Mouse (Mus musculus) megakaryocyte-erythroid progenitor cell, adult 5-6 weeks (primary cell): ENCODE measurements around the gene Runx2. TPM values are rescaled to one million over a fixed set of nuclear protein-coding genes. Genes with fewer than 3 reads are reported as not detected.

Source experiments
- ATAC-seq: replicated peaks from 2 replicates; pipeline ENCODE4 v1.8.0; 2016; ENCODE audit warnings: mild to moderate bottlenecking, inconsistent platforms; ENCODE audit not compliant: severe bottlenecking, poor library complexity, low FRiP score, low TSS enrichment
- total RNA-seq, 2 experiments: library from RNA; stranded (forward) in 1 of 2; stranded (reverse) in 1 of 2; fragments of 200-1000, 215-1000 nt in 1 of 2; fragments of >200 nt in 1 of 2; fragmentation: Nextera tagmentation in 1 of 2; gene quantifications; 2 replicates each; pipeline ENCODE4 v1.2.3; 2014 to 2017

Runx2 gene
- total RNA-seq, 2 experiments from 2014 or later, result 0.38 to 4.3 TPM

DNA sequence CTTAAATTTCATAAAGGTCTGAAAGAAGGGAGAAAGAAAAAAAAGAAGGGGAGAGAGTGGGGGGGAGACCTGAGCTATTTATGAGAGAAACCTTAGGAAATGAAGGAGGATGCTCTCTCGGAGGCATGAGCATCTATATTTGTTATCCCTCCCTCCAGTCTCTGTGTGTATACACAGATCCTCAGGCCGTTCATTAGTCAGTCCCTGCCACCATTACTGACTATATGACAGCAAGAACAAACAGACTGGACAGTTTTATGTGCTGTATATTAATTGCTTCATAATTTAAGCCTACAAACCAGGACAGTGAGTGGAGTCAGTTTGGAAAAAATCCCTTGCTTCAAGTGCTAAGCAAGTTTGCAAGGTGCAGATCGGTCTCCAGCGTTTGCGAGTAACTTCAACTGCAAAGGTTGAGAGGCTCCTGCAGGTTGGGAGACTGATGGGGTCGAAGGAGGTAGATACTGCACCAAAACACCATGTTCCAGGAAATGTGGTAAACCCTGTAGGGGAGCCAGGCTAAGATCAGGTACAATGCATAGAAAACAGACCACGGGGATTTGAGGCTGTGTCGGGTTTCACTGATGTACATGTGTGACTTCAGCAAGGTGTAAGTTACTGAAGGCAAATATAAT, 248.6 kb downstream of the Runx2 start:
- no peak for ATAC-seq

DNA sequence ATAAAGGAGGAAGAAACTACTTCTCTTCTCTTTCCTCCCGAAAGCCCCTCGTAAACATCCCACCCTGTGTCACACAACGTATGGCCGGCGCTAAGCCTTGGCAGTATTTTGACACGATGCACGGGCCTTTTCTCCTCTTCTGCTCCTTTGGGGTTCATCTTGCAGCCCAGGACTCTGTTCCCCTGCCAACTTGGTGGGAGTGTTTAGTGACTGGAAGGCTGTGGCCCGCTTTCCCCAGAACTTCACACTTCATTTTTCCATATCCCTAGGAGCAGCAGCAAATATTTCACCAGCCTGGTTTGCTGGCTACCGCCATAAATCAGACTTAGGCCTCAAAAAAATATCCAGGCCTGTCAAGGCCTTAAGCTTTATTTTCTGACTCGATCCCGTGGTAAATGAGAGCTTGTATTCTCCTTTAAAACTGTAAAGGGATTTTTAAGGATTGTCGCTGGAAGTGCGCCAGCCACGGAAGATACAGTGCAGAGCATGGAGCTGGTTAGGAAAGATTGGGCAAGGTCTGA, 249.2 kb downstream of the Runx2 start:
- no peak for ATAC-seq

- no peak for ATAC-seq
These were observed 249.9 kb downstream of the Runx2 start for GRCm38 (mm10) chr17:44564611-44565198.

GRCm38 (mm10) chr17:44560016-44560415, 254.6 kb downstream of the Runx2 start:
- no peak for ATAC-seq

DNA sequence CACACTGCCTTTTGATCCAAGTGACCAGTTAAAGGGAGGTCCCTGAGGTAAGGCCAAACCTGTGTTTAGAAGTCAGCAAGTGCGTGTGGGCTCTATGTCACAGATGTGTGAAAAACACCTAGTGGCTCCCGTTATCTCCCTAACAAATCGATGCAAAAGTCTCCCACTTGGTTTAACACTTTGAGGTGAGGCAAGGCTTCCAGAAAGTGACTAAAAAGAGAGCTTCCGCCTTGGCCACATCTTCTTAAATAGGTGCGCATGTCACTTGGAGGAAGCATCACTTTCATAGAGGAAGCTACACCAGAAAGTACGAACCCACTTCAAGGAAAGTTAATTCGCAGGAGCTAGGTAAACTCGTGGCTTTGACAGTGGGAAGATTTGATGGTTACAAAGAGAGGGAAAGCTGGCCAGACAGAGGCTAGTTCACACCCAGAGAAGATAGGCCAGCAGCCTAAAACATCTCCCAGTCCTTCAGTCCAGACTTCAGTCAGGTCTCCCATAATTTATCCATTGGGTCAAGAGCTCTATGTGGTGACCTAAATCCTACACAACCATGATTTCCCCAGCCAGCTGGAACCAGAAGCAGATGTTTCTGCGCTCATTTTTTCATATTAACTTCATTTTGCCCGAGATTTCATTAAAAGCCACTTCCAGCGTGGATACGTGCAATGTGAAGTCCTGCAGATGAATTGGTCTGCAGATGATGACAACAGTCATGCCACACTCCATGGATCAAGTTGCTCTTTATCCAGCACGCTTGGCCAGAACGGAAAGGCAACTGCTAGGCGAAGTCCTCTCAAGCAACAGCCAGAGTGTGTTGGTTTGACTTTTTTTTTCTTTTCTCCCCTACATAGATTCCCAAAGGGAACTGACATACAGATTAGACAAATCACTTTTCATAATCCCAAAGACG, 257.1 kb downstream of the Runx2 start:
- no peak for ATAC-seq

DNA sequence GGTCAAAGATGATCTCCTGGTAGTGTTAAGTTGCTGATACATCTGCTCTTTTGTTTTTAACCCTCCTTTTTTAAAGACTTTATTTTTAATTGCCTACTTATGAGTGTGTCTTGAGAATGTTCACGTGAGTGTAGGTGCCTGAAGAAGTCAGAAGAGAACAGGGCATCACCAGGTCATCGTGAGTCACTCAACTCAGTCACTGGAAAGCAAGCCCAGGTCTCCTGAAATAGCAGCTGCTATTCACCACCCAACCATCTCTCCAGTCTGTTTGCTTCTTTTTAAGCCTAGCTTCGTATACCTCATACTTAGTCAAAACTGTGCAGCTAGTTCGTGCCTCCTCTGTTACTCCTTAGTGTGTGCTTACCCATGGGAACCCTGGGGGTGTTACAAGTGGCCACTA, 259.7 kb downstream of the Runx2 start:
- no peak for ATAC-seq

DNA sequence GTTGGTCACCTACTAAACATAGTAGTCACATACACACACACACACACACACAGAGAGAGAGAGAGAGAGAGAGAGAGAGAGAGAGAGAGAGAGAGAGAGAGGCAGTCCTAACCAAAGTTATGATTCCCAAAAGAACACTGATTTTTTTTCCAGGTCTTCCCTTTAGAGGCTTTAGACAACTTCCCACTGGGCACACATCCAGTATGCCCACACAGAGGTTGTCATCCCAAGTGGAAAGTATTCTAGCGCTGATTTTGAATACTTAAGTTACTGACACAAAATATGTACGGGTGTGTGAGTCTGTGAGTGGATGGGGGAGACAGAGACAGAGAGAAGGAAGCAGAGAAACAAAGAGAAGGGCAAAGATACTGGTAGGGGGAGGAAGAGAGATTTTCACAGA, 265.0 kb downstream of the Runx2 start:
- ATAC-seq, result no peak

- ATAC-seq, result no peak
These were observed 266.7 kb downstream of the Runx2 start for GRCm38 (mm10) chr17:44547922-44548321.

DNA sequence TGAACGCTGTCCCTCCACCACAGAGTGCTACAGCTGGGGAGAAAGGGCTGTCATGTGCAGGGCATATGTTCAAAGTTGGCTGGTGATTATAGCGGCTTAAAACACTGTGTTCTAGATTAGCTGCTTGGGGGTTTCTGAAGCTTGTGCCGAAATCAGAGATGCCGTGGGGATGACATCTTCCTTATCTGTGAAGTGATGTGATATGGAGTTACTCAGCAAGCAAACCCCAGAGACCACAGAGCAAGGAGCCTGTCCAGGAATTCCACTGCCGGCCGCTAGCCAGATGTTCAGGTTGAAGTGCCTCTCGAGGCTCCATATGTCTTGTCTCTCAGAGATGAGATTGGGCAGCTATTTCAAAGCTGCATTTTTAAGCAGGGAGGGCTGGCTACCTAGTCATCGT, 267.8 kb downstream of the Runx2 start:
- ATAC-seq, result no peak

DNA sequence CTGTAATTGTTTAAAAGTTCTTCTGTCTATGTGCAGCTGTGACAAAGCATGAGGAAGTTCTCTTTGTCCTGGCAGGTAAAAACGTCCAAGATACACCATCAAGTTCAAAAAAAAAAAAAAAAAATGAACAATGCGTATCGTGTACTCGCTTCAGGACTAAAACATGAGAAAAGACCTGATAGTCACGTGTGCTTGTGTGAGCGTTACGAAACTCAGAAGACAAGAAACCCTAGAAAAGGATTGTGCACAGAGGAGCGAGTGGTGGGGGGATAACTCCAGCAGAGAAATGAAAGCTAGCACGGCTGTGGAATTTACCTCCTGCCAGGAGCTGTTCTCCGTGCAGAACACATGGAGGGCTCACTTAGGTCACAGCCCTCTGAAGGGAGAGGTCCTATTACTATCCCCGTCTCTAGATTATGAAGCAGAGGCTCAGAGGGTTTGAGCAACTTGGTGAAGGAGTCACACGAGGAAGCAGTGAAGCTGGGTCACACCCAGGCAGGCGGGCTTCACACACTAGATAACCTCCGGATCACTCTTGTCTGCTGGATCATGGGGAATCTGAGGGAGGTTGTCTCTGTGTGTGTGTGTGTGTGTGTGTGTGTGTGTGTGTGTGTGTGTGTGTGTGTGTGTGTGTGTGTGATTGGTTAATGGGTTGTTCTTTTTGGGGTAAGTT, 269.3 kb downstream of the Runx2 start:
- 0 out of 2 replicates have a peak, but pooled peaks have one; percentile 61 for ATAC-seq

- peak; percentile 9; the same call in 1 of the 2 replicates for ATAC-seq
These were observed 271.9 kb downstream of the Runx2 start for GRCm38 (mm10) chr17:44542706-44543105.

- ATAC-seq, result no peak
These were observed 273.9 kb downstream of the Runx2 start for GRCm38 (mm10) chr17:44540699-44541098.

DNA sequence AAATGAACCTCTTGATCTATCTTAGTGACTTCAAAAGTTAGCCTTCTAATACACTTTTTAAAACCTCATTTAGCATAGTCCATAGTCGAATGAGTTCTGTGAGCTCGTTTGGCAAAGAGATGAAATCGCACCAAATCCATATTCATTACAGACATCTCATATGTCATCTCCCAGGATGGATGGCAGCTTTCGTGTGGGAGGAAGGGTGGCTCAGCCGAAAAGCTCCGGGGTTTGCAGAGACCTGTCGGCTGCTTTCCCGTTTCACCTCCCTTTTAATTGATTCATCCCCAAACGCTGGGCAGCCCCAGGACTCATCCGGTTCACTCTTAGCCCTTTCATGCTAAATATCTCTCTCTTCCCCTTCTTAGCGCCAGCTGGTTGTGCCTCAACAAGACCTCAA, 275.7 kb downstream of the Runx2 start:
- ATAC-seq, result no peak

GRCm38 (mm10) chr17:44530000-44530399, 284.6 kb downstream of the Runx2 start:
- no peak for ATAC-seq

DNA sequence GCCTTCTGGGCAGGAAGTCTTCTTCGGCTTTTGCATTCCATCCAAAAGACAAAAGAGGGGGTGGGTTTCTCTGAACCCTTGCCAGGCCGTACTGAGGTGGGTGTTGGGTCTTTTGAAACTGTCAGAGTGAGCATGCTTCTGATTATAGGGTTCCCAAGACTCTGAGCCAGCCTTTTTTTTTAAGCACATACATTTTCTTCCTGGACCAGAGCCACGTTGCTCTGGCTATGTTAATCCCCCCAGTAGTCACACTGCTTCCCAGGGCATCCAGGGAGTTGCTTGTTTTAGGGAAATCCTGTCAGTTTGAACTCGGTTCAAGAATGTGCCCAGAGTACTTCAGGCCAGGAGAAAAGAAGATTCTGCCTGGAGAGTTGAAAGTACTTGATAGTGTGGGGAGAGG, 286.0 kb downstream of the Runx2 start:
- ATAC-seq, result no peak

GRCm38 (mm10) chr17:44524146-44524545, 290.5 kb downstream of the Runx2 start:
- no peak for ATAC-seq

GRCm38 (mm10) chr17:44522906-44523305, 291.7 kb downstream of the Runx2 start:
- ATAC-seq, result no peak

GRCm38 (mm10) chr17:44520122-44521075, 294.2 kb downstream of the Runx2 start:
- ATAC-seq, result no peak

GRCm38 (mm10) chr17:44519356-44519755, 295.2 kb downstream of the Runx2 start:
- no peak for ATAC-seq
